Mouse (Mus musculus) CH12.LX (cell line): ENCODE measurements at regions not wholly inside any gene's neighbourhood (a gene's known extent, or its start where the extent isn't known, plus 50 kb on each side); places are given as distances from the start of the nearest gene placed in this dataset.
A peak's percentile ranks its signal among the peaks of the same experiment; 100 is the strongest.

ENCODE experiments used
- CHD2 ChIP-seq: IDR thresholded peaks from 2 replicates; pipeline ENCODE4 v1.6.1; 2011; ENCODE audit warnings: low read length, improper control_type of control experiment
- CTCF ChIP-seq, 2 experiments: IDR thresholded peaks in 1 of 2; conservative IDR thresholded peaks in 1 of 2; 2 replicates each; pipeline ENCODE4 v1.5.1; 2011 to 2012; ENCODE audit warnings: low read depth in 2 of 2, low read length in 2 of 2, improper control_type of control experiment in 1 of 2, inconsistent platforms in 1 of 2, mild to moderate bottlenecking in 1 of 2, moderate library complexity in 1 of 2
- ETS1 ChIP-seq: conservative IDR thresholded peaks from 2 replicates; pipeline ENCODE4 v1.6.1; 2012; ENCODE audit warnings: low read depth, mild to moderate bottlenecking, inconsistent platforms, low read length, improper control_type of control experiment, moderate library complexity
- JUND ChIP-seq: conservative IDR thresholded peaks from 2 replicates; pipeline ENCODE4 v1.6.1; 2011; ENCODE audit warnings: low read depth, low read length, improper control_type of control experiment
- MAFK ChIP-seq: IDR thresholded peaks from 2 replicates; pipeline ENCODE4 v1.6.1; 2011; ENCODE audit warnings: low read length, improper control_type of control experiment; ENCODE audit not compliant: insufficient replicate concordance
- MYC ChIP-seq: IDR thresholded peaks from 2 replicates; pipeline ENCODE4 v1.6.1; 2011; ENCODE audit warnings: low read depth, mild to moderate bottlenecking, improper control_type of control experiment, low read length
- NRF1 ChIP-seq: IDR thresholded peaks from 2 replicates; pipeline ENCODE4 v1.6.1; 2014; ENCODE audit warnings: low read depth, mild to moderate bottlenecking, inconsistent platforms, low read length, improper control_type of control experiment, moderate library complexity
- TCF12 ChIP-seq: IDR thresholded peaks from 2 replicates; pipeline ENCODE4 v1.6.1; 2014; ENCODE audit warnings: low read depth, mild to moderate bottlenecking, inconsistent platforms, low read length, improper control_type of control experiment
- USF1 ChIP-seq: IDR thresholded peaks from 2 replicates; pipeline ENCODE4 v1.6.1; 2014; ENCODE audit warnings: low read depth, mild to moderate bottlenecking, inconsistent platforms, low read length, improper control_type of control experiment

- no peak for TF ChIP-seq USF1
- TF ChIP-seq MYC: no peak
- no peak for TF ChIP-seq MAFK
- no peak for TF ChIP-seq CHD2
- TF ChIP-seq ETS1: no peak
- TF ChIP-seq NRF1: no peak
- TF ChIP-seq TCF12: no peak
- 0 out of 4 replicates have a peak, but pooled peaks of 1 of the 2 experiments have one; percentile 13 for TF ChIP-seq CTCF (conservative IDR thresholded peaks at IDR 0.05 in 1 of 2, IDR thresholded peaks at IDR 0.05 in 1 of 2; ENCODE audit: low read depth in 2 of 2, low read length in 2 of 2)
- no peak for TF ChIP-seq JUND
Observed at GRCm38 (mm10) chr11:17483849-17484441, 226.6 kb downstream of the C1d start.
